Mouse (Mus musculus) thymus, adult 2 months (tissue): ENCODE measurements at regions not wholly inside any gene's neighbourhood (a gene's known extent, or its start where the extent isn't known, plus 50 kb on each side); places are given as distances from the start of the nearest gene placed in this dataset.

Experiments used
- DNase-seq: peaks from one replicate; pipeline ENCODE4 v3.0.0; 2021
- H3K27ac ChIP-seq: fragments of 200-500 bp; 2 replicates; pipeline ENCODE4 v1.5.1; 2012; ENCODE audit warnings: low read length, control low read depth; ENCODE audit not compliant: control insufficient read depth, insufficient read depth
- H3K27me3 ChIP-seq: fragments of 200-500 bp; 2 replicates; pipeline ENCODE4 v1.6.1; 2012; ENCODE audit warnings: mild to moderate bottlenecking, low read length, moderate library complexity, mixed read lengths; ENCODE audit not compliant: control insufficient read depth, insufficient read depth
- H3K36me3 ChIP-seq: fragments of 200-500 bp; 2 replicates; pipeline ENCODE4 v1.6.1; 2012; ENCODE audit warnings: mild to moderate bottlenecking, low read length, moderate library complexity; ENCODE audit not compliant: control insufficient read depth, insufficient read depth
- H3K4me1 ChIP-seq: fragments of 200-500 bp; replicated peaks from 2 replicates; pipeline ENCODE4 v1.6.1; 2012; ENCODE audit warnings: low read length; ENCODE audit not compliant: control insufficient read depth, insufficient read depth
- H3K4me3 ChIP-seq: fragments of 200-500 bp; 2 replicates; pipeline ENCODE4 v1.5.1; 2012; ENCODE audit warnings: mild to moderate bottlenecking, low read length, control low read depth, moderate library complexity; ENCODE audit not compliant: control insufficient read depth, insufficient read depth
- CTCF ChIP-seq: fragments of 200-500 bp; IDR thresholded peaks from 2 replicates; pipeline ENCODE4 v1.5.1; 2012; ENCODE audit warnings: mild to moderate bottlenecking, control low read depth, low read length, moderate library complexity, borderline replicate concordance; ENCODE audit not compliant: control insufficient read depth, poor library complexity, insufficient read depth; ENCODE audit errors: extremely low read depth
- POLR2A ChIP-seq: fragments of 200-500 bp; IDR thresholded peaks from 2 replicates; pipeline ENCODE4 v1.6.1; 2012; ENCODE audit warnings: mild to moderate bottlenecking, low read length, control low read depth, moderate library complexity; ENCODE audit not compliant: control insufficient read depth, poor library complexity, insufficient read depth; ENCODE audit errors: extremely low read depth
- WGBS: fragments of 180-500 bp; shearing (Covaris S2); methylation state at CpG from one replicate; pipeline ENCODE4 v1.1.7; 2018; 5-methylcytosine and 5-hydroxymethylcytosine counted together

DNA sequence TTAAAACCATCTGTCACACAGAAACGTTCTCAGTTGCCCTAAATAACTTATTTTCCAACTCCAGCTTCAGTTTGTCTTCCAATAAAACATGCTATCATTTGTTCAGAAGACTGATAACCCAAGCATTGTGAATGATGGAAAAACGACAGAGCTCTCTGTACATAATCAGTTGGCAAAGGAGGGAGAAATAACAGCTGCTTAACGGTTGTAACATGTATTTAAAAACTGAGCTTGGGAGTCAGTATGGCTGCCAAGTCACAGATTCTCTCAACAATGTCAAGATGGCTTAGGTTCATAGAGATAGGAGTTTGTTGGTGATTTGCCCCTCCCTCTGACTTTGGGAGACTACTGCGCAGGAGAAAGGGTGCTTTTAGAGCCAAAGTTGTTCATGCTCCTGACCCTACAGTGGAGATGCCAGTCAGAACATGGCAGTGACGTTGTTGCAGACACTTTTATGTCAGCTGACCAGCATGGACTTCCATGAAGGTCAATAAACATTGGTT lies 140.2 kb downstream of the Qpct start:
- no peak for DNase-seq
- H3K36me3 ChIP-seq: no peaks in the 10 kb centered on the region
- TF ChIP-seq CTCF: no peak
- no peak for TF ChIP-seq POLR2A
- WGBS: 89% methylated on average over 5 of the region's 5 CpGs
- no peaks in the 10 kb centered on the region for H3K27me3 ChIP-seq
- no peak overlapping the region for H3K27ac ChIP-seq
- no peaks in the 10 kb centered on the region for H3K4me1 ChIP-seq
- no peak overlapping the region for H3K4me3 ChIP-seq

DNA sequence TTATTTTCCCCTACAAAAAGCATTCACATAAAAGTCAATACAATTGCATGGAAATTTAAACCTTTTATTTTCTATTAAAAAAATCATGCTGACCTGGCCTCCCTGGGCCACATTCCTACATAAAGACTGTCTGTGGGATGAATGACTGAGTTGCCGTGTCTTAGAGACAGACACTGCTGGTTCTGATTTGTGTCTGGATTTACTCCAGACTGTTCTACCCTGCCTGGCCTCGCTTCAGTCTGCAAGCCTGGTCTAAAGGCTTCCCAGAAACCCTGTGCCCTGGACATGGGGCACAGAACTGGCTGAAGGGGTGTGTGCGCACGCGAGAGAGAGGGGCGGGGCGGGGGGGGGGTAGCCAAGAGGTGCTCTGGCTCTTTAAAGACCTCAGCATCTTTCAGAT lies 136.6 kb downstream of the Qpct start:
- 94% methylated on average over 7 of the region's 7 CpGs for WGBS
- no peak for TF ChIP-seq POLR2A
- no peak for TF ChIP-seq CTCF
- Histone ChIP-seq H3K4me1 (no peaks in the 10 kb centered on the region), H3K4me3 (no peak overlapping the region), H3K27me3 (no peaks in the 10 kb centered on the region), H3K27ac (no peak overlapping the region), H3K36me3 (no peaks in the 10 kb centered on the region)
- no peak for DNase-seq

DNA sequence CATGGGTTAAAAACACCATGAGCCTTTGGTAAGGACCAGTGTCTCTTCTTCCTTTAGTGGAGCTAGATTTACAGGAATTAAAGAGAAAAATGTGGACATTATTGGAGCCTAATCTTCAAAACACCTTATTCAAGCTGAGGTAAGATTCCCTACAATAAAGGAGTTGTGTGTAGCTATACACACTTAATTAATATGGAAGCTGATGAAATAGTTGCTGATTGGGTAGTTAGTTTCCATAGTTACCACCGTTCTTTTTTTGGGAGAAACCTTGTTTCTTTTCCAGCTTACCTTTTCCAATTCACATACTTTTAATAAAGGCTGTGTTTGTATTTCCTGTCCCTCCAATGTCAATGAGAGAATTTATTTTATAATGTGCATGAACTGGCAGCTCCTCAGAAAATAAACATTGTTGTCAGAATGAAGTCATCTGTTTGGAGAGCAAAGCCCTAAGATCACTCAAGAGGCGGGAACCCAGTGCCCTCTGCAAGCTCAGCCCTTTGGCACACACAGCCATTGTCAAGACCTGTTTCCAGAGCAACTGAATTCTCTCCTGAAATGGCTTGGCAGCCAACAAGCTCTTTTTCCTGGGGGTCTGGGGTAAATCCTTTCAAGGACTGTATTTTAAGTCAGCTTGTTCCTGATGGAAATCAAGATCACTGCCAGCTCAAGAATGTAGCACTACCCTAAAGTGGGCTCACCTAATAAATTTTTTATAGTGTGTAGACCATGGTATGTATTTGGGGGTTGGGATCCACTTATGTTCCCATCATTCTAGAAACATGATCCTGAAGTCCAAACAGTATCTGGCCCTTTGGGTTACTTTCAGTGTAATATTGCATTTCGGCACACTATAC lies 128.8 kb downstream of the Qpct start:
- H3K4me3 ChIP-seq: no peak overlapping the region
- no peaks in the 10 kb centered on the region for H3K36me3 ChIP-seq
- DNase-seq: no peak
- H3K27ac ChIP-seq: no peak overlapping the region
- H3K27me3 ChIP-seq: no peaks in the 10 kb centered on the region
- TF ChIP-seq POLR2A (no peak), CTCF (no peak)
- H3K4me1 ChIP-seq: no peaks in the 10 kb centered on the region
- 92% methylated on average over 3 of the region's 3 CpGs for WGBS

DNA sequence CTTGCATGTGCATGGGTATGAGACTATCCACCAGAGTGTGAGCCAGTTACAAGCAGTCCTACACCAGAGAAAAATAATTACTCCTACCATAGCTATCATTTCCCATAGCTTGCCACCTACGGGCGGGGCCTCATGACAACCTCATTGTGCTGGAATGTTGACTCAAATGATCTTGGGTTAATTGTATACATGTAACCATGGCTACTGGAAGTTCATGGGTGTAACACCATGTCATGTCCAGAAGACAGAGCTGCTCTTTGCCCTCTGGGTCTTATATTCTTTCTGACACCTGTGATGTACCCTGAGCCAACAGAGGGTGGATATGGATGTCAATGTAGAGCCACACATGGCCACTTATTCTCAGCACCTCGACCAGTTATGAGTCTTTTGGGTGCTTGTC lies 125.6 kb downstream of the Qpct start:
- Histone ChIP-seq H3K27me3 (no peaks in the 10 kb centered on the region), H3K4me1 (no peaks in the 10 kb centered on the region), H3K36me3 (no peaks in the 10 kb centered on the region), H3K27ac (no peak overlapping the region), H3K4me3 (no peak overlapping the region)
- no peak for TF ChIP-seq POLR2A
- TF ChIP-seq CTCF: no peak
- WGBS: 89% methylated on average over 3 of the region's 3 CpGs
- no peak for DNase-seq

DNA sequence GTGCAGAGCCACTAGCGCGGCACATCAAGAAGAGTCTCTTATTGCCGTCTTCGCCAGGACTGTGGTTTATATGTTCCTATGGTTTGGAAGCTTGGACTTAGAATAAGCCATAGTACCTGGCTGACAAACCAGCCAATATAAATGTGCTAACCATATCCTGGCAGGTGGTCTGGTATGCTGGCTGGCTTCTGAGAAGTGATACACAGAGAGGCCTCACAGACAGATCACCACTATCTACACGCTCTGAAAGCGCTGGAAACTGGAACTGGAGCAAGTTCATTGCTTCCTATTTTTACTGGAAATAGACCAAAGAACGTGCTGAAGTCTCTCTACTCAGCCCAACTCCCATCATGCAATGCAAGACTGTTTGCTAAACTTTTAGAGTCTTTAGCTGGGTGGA lies 124.7 kb downstream of the Qpct start:
- no peak for DNase-seq
- no peak for TF ChIP-seq CTCF
- TF ChIP-seq POLR2A: no peak
- no peaks in the 10 kb centered on the region for H3K27me3 ChIP-seq

DNA sequence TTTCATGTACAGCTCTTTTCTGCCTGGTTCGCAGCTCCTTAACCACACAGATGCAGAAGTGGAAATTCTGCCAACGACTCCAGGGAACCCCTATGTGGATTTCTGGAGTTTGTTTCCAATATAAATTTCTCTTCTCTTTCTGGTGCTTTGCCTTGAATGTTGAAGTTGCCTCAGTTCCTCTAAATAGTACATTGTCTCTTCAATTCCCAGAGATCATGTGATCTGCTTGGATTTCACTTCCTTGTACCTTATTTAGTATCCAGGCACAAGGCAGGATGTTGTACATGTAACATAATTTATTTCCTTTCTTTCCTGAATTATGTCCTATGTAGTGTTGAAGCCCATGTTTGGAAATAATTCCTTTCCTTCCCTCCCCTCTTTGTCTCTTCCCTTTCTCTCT lies 123.7 kb downstream of the Qpct start:
- DNase-seq: no peak
- WGBS: 85% methylated on average over 2 of the region's 2 CpGs
- H3K27me3 ChIP-seq: no peaks in the 10 kb centered on the region
- H3K4me3 ChIP-seq: no peak overlapping the region
- H3K27ac ChIP-seq: no peak overlapping the region
- no peaks in the 10 kb centered on the region for H3K4me1 ChIP-seq
- H3K36me3 ChIP-seq: no peaks in the 10 kb centered on the region
- TF ChIP-seq CTCF (no peak), POLR2A (no peak)

More for the DNA sequence above, 124.7 kb downstream of the Qpct start:
- no peaks in the 10 kb centered on the region for H3K36me3 ChIP-seq
- H3K4me3 ChIP-seq: no peak overlapping the region
- H3K27ac ChIP-seq: no peak overlapping the region
- H3K4me1 ChIP-seq: no peaks in the 10 kb centered on the region
- 75% methylated on average over 7 of the region's 7 CpGs for WGBS
